Mouse (Mus musculus) urinary bladder, adult 2 months (tissue): Measurements from ENCODE around the gene St6galnac1. TPM values are rescaled to one million over a fixed set of nuclear protein-coding genes. Genes with fewer than 3 reads are reported as not detected.

Source experiments
- DNase-seq: peaks from one replicate; pipeline ENCODE4 v3.0.0; 2022; ENCODE audit warnings: low spot score
- polyA plus RNA-seq: library from polyadenylated mRNA; depleted of rRNA; stranded (reverse); fragments of >200 nt; gene quantifications from 2 replicates; pipeline ENCODE4 v1.2.3, GENCODE M21; 2012; rRNA removed

The St6galnac1 gene
- polyA plus RNA-seq, 1 experiment, result not detected

GRCm38 (mm10) chr11:116726156-116726555 lies 49.2 kb downstream of the St6galnac1 start:
- DNase-seq, result no peak

- DNase-seq, result no peak
Measured at GRCm38 (mm10) chr11:116725031-116725948, 50.0 kb downstream of the St6galnac1 start.

GRCm38 (mm10) chr11:116723064-116723463 lies 52.2 kb downstream of the St6galnac1 start:
- DNase-seq, result no peak

GRCm38 (mm10) chr11:116721548-116722271 lies 53.6 kb downstream of the St6galnac1 start:
- DNase-seq, result no peak

DNA sequence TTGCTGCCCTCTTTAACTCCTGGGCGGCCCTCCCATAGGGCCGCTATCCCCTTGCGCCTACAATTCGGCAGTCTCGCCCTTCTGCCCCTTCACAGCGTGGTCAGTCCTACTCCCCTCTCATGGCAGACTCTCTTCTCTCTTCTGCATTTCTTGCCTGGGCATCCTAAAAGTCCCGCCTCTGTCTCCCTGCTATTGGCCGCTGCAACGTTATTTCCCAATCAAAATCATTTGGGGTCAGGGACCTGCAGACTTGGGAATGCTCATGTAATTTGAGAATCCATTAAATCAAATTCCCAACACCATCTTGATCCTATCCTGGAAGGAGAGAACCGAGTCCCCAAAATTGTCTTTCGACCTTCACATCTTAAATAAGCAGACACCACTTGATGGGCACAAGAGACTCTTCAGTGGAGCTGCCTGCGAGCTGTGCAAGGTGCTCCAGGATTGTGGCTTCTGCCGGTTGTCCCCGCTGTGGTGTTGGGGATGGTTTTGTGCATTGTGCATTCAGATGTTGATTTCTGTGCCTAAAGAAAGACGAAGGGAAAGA lies 54.9 kb downstream of the St6galnac1 start:
- no peak for DNase-seq

Other genes starting within 250 kb of the St6galnac1 start
- gene Sphk1, start 244.6 kb downstream of the St6galnac1 start, polyA plus RNA-seq, result 18.2 and 21.8 TPM in 2 replicates
- gene Ube2o, start 194.1 kb downstream of the St6galnac1 start, polyA plus RNA-seq, result 18.7 and 22.4 TPM in 2 replicates
- 0.07 TPM in 1 of 2 replicates, not detected in the other for gene Aanat, start 189.1 kb downstream of the St6galnac1 start, polyA plus RNA-seq
- gene Rhbdf2, start 148.5 kb downstream of the St6galnac1 start, polyA plus RNA-seq, result 15.4 and 17.0 TPM in 2 replicates
- 2.0 and 3.1 TPM in 2 replicates for gene Prcd, start 122.0 kb downstream of the St6galnac1 start, polyA plus RNA-seq
- 156 and 160 TPM in 2 replicates for gene Cygb, start 121.2 kb downstream of the St6galnac1 start, polyA plus RNA-seq
- gene Mxra7, start 52.5 kb upstream of the St6galnac1 start, polyA plus RNA-seq, result 42.8 and 63.1 TPM in 2 replicates
- 32.0 and 36.5 TPM in 2 replicates for gene Mettl23, start 67.8 kb upstream of the St6galnac1 start, polyA plus RNA-seq
- gene Jmjd6, start 67.9 kb upstream of the St6galnac1 start, polyA plus RNA-seq, result 28.3 and 29.6 TPM in 2 replicates
- 26.3 and 27.6 TPM in 2 replicates for gene Mfsd11, start 76.9 kb upstream of the St6galnac1 start, polyA plus RNA-seq
- gene Srsf2, start 77.6 kb upstream of the St6galnac1 start, polyA plus RNA-seq, result 319 and 429 TPM in 2 replicates
- 0.13 and 0.22 TPM in 2 replicates for gene Mgat5b, start 143.4 kb upstream of the St6galnac1 start, polyA plus RNA-seq